Mouse (Mus musculus) embryonic facial prominence, embryonic 12.5 days (tissue): ENCODE data around the gene Spred1. TPM values are rescaled to one million over a fixed set of nuclear protein-coding genes. Genes with fewer than 3 reads are reported as not detected.

Experiments
- ATAC-seq: fragments of 200-750 bp; cut with Nextera tagmentation; 2 replicates; pipeline ENCODE4 v1.8.0; 2017; ENCODE audit not compliant: insufficient number of reproducible peaks, insufficient read depth, low FRiP score, low TSS enrichment
- H3K27ac ChIP-seq: fragments of 300-500 bp; sonication (generic); 2 replicates; pipeline ENCODE4 v1.5.1; 2016; ENCODE audit warnings: mild to moderate bottlenecking
- H3K27me3 ChIP-seq: fragments of 300-500 bp; sonication (generic); 2 replicates; pipeline ENCODE4 v1.6.1; 2016; ENCODE audit warnings: mild to moderate bottlenecking, moderate library complexity
- H3K36me3 ChIP-seq: fragments of 300-500 bp; sonication (generic); 2 replicates; pipeline ENCODE4 v1.6.1; 2016; ENCODE audit warnings: mild to moderate bottlenecking
- H3K4me1 ChIP-seq: fragments of 300-500 bp; sonication (generic); 2 replicates; pipeline ENCODE4 v1.6.1; 2016
- H3K4me2 ChIP-seq: fragments of 300-500 bp; sonication (generic); replicated peaks from 2 replicates; pipeline ENCODE4 v1.6.1; 2016; ENCODE audit warnings: mild to moderate bottlenecking, moderate library complexity
- H3K4me3 ChIP-seq: fragments of 300-500 bp; sonication (generic); 2 replicates; pipeline ENCODE4 v1.5.1; 2016; ENCODE audit warnings: mild to moderate bottlenecking
- H3K9ac ChIP-seq: fragments of 300-500 bp; sonication (generic); 2 replicates; pipeline ENCODE4 v1.6.1; 2016; ENCODE audit warnings: mild to moderate bottlenecking, moderate library complexity
- H3K9me3 ChIP-seq: fragments of 300-500 bp; sonication (generic); 2 replicates; pipeline ENCODE4 v1.6.1; 2016; ENCODE audit warnings: mild to moderate bottlenecking, moderate library complexity
- WGBS: fragments of 180-500 bp; shearing (Covaris S2); methylation state at CpG from one replicate; pipeline ENCODE4 v1.1.7; 2016; 5-methylcytosine and 5-hydroxymethylcytosine counted together
- polyA plus RNA-seq: library from polyadenylated mRNA; unstranded; fragments of >200 nt; fragmentation: Nextera tagmentation; extraction: Ambion mirVana; gene quantifications from 2 replicates; pipeline ENCODE4 v1.2.1, GENCODE M21; 2016

The Spred1 gene
- polyA plus RNA-seq, 1 experiment from 2014 or later = 26.4 TPM

DNA sequence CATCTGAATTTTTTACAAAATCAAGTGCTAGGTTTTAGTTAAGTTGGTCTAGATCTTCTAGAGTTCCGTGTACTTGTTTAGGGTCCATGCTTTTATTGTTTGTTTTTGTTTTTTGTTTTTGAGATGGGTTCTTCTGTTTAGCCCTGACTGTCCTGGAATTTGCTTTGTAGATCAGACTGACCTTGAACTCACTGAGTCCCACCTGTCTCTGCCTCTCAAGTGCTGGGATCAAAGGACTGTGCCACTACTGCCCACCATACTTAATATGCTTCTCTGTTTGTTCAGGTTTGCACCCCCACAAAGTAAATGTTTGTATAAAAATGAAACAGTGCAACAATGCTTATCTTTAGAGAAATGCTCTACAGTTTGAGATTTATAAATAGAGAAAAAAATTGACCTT is 18.8 kb downstream of the Spred1 start:
- 93% methylated on average over 1 of the region's 1 CpGs for whole genome bisulfite sequencing
- Histone ChIP-seq H3K4me3 (no peak overlapping the region), H3K4me2 (no peak overlapping the region)

DNA sequence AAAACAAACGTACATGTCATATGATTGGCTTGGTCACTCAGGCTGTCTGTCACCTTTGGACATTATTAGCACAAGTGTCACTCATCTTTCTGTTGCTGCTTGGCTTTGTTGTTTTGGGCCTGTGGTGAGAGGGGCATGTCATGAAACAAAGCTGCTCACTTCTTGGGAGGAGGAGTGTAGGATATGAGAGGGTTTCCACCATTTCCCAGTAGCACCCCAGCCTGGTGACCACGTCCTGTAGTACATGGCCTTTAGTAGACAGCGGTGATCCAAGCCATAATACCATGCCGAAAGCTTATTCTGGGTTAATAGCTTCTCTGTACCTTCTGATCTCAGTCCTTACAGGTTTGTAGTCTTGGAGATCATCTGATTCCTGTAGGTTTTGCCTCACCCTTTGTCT is 21.9 kb downstream of the Spred1 start:
- no peak overlapping the region for H3K4me3 ChIP-seq
- H3K27ac ChIP-seq = no peak overlapping the region
- H3K4me2 ChIP-seq = no peak overlapping the region
- WGBS = 94% methylated on average over 4 of the region's 4 CpGs
- H3K9ac ChIP-seq = no peak overlapping the region
- no peak for ATAC-seq
- no peaks in the 10 kb centered on the region for H3K9me3 ChIP-seq
- H3K36me3 ChIP-seq = no peaks in the 10 kb centered on the region
- no peaks in the 10 kb centered on the region for H3K27me3 ChIP-seq
- no peaks in the 10 kb centered on the region for H3K4me1 ChIP-seq

More for the DNA sequence above, 18.8 kb downstream of the Spred1 start:
- Histone ChIP-seq H3K36me3 (no peaks in the 10 kb centered on the region), H3K9me3 (no peaks in the 10 kb centered on the region), H3K4me1 (no peaks in the 10 kb centered on the region), H3K27ac (no peak overlapping the region), H3K27me3 (no peaks in the 10 kb centered on the region), H3K9ac (no peak overlapping the region)
- ATAC-seq = no peak

DNA sequence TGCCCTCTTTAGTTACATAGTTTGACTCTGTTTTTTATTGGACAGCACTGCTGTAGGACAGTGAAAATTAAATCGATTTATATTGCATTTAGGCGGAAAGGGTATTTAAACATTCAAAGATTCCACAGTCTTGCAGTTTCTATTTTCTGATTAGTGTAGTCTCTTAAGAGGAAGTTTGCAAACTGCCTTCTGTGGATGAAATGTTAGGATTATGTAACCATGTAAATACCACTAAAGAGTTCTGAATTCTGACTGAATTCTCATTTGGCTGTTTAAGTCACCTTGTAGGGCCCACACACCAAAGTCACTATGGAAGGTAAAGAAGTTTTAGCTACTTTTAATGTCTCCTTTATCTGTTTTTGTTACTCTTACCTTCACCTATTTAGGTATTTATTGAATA is 24.9 kb downstream of the Spred1 start:
- Histone ChIP-seq H3K4me1 (no peaks in the 10 kb centered on the region), H3K36me3 (no peaks in the 10 kb centered on the region), H3K9me3 (no peaks in the 10 kb centered on the region), H3K4me3 (no peak overlapping the region), H3K9ac (no peak overlapping the region), H3K4me2 (no peak overlapping the region), H3K27ac (no peak overlapping the region), H3K27me3 (no peaks in the 10 kb centered on the region)
- ATAC-seq = no peak
- WGBS = 86% methylated on average over 2 of the region's 2 CpGs

DNA sequence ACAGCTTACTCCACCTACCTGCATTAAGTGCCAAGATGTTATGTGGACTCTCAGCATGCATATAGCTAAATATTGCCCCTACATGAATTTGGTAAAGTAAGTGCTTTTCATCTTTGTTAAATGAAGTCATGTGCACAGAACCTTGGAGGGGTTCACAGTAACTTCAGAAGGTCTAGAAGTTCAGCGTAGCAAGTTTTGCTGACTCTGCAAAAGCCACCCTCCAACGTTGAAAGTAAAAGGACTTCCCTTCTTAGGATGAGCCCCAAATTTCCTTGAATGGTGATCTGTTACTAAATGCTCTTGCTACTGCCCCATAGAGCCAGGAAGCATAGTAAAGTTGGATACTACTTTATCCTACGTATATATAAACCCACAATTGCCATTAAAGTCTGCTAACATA is 25.4 kb downstream of the Spred1 start:
- H3K36me3 ChIP-seq = no peaks in the 10 kb centered on the region
- no peak for ATAC-seq
- no peaks in the 10 kb centered on the region for H3K9me3 ChIP-seq
- no peak overlapping the region for H3K4me3 ChIP-seq
- 77% methylated on average over 3 of the region's 3 CpGs for WGBS
- H3K27me3 ChIP-seq = no peaks in the 10 kb centered on the region
- no peak overlapping the region for H3K9ac ChIP-seq
- no peak overlapping the region for H3K4me2 ChIP-seq
- H3K4me1 ChIP-seq = no peaks in the 10 kb centered on the region
- no peak overlapping the region for H3K27ac ChIP-seq

DNA sequence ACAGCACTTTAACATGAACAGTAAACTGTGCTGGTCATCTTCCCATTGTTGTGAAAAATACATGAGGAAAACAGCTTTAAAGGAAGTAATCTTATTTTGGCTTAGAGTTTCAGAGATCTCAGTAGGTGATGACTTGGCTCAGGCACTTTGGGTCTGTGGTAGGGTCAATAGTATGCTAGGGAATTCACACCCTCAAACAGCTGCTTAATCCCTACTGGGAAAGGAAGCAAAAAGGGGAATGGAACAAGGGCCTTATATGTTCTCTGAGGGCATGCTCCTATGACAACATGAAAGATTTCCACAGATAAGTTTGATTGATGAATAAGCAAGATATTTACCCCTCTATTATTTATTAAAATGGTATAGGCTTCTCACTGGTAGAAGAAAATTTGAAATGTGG is 31.0 kb downstream of the Spred1 start:
- Histone ChIP-seq H3K9ac (no peak overlapping the region), H3K27me3 (no peaks in the 10 kb centered on the region), H3K4me2 (no peak overlapping the region), H3K4me3 (no peak overlapping the region), H3K36me3 (no peaks in the 10 kb centered on the region), H3K27ac (no peak overlapping the region), H3K4me1 (no peaks in the 10 kb centered on the region), H3K9me3 (no peaks in the 10 kb centered on the region)
- no peak for ATAC-seq

DNA sequence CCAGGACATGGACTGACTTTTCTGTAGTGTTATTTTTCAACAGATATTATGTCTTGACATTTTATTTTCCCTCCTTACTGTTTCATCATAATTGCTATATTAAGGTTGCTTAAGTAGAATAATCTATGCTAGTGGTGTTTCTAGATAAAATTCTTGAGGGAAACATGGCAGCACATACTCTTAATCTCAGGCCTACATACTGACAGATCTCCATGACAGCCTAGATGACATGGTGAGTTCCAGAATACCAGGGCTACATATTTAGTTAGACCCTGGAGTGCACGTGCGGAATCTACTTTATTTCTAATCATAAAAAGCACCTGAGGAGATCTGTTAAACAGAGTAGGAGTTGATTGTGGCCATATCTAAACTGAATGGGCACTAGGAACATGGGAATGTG is 47.2 kb downstream of the Spred1 start:
- no peak overlapping the region for H3K27ac ChIP-seq
- H3K9ac ChIP-seq = no peak overlapping the region
- H3K4me1 ChIP-seq = no peaks in the 10 kb centered on the region
- 90% methylated on average over 2 of the region's 2 CpGs for WGBS
- no peak overlapping the region for H3K4me2 ChIP-seq
- no peaks in the 10 kb centered on the region for H3K27me3 ChIP-seq
- H3K9me3 ChIP-seq = no peaks in the 10 kb centered on the region
- no peak overlapping the region for H3K4me3 ChIP-seq
- H3K36me3 ChIP-seq = peaks cover 11% of the 10 kb centered on the region; the same call in 1 of the 2 replicates
- no peak for ATAC-seq

DNA sequence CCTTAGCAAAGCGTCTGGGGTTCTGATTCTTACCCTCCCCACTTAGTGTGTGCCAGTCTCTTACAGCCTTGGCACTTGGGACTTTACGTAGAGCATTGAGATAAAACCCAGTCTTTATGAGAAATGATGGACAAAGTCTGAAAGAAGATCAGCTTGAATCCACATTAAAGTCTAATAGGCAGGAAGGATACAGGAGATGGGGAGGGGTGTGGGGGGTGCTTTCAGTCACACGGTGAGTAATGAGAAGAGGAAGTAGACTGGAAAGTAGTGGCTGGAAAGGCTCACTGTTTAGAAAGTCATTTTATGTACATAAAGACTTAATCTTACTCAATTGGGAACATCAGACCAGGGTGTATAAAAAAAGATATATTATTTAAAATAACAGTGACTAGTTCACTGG is 47.9 kb downstream of the Spred1 start:
- Histone ChIP-seq H3K27me3 (no peaks in the 10 kb centered on the region), H3K9me3 (no peaks in the 10 kb centered on the region), H3K4me3 (no peak overlapping the region), H3K36me3 (peaks cover 11% of the 10 kb centered on the region; the same call in 1 of the 2 replicates), H3K4me2 (no peak overlapping the region), H3K27ac (no peak overlapping the region), H3K9ac (no peak overlapping the region), H3K4me1 (no peaks in the 10 kb centered on the region)
- WGBS = 72% methylated on average over 3 of the region's 3 CpGs
- ATAC-seq = no peak

DNA sequence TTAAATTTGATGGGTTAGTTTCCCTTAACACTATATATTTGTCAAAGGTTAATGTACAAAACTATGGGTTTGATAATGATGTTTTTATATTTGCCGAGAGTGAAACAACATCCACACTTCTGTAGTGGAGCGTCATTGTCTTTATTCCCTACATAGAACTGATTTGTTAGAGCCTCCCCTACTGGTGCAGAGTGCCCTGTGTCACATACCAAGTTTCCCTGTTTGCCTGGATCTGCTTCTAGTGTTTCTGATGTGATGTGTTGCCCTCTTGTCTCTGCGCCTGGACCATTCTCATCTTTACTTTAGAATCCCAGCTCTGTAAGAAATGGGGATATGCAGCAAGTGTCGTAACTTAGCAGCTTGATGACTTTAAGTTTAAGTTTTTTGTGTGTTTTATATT is 51.8 kb downstream of the Spred1 start:
- no peak for ATAC-seq
- 84% methylated on average over 4 of the region's 4 CpGs for WGBS
- no peaks in the 10 kb centered on the region for H3K9me3 ChIP-seq
- H3K27me3 ChIP-seq = no peaks in the 10 kb centered on the region
- no peak overlapping the region for H3K9ac ChIP-seq
- no peaks in the 10 kb centered on the region for H3K4me1 ChIP-seq
- H3K4me2 ChIP-seq = no peak overlapping the region
- H3K4me3 ChIP-seq = no peak overlapping the region
- no peak overlapping the region for H3K27ac ChIP-seq
- H3K36me3 ChIP-seq = peaks cover 27% of the 10 kb centered on the region

DNA sequence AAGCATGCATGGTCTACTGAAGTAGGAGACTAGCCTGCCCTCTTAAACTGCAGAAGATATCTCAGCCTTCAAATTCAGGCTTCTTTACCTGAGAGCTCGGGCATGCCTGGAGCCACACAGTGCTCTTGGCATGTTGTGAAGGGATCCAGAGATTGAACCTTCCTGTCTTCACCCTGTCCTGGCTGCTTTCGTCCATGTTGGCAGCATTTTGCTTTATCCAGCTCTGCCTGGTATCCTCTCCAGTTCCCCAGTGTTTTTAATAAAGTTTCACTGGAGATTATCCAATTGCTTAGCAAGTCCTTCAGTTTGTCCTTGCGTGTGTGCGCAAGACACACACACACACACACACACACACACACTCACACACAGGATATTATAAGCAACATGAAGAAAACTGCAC is 54.9 kb downstream of the Spred1 start:
- Histone ChIP-seq H3K36me3 (peaks cover 28% of the 10 kb centered on the region), H3K9ac (no peak overlapping the region), H3K4me3 (no peak overlapping the region), H3K9me3 (no peaks in the 10 kb centered on the region), H3K4me1 (no peaks in the 10 kb centered on the region), H3K27ac (no peak overlapping the region), H3K4me2 (no peak overlapping the region), H3K27me3 (no peaks in the 10 kb centered on the region)
- ATAC-seq = no peak
- WGBS = 92% methylated on average over 4 of the region's 4 CpGs

DNA sequence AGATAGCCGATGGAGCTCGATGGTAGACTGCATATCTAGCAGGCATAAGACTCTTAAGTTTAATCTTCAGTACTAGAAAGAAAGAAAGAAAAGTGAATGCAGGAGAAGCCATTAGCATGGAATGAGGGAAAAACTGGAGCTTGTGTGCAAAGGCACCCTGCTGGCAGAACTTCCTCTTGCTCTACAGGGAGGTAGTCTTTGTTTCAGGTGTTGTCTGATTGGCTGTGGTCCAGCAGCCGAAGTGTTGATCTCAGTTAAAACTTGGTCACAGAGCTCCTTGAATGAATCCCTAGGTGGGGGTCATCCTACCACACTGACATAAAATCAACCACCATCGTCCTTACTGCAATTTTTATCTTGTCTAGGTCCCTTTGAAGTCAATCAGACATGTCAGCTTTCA is 55.8 kb downstream of the Spred1 start:
- Histone ChIP-seq H3K4me2 (no peak overlapping the region), H3K4me1 (no peaks in the 10 kb centered on the region), H3K9me3 (no peaks in the 10 kb centered on the region), H3K27ac (no peak overlapping the region), H3K9ac (no peak overlapping the region), H3K4me3 (no peak overlapping the region), H3K27me3 (no peaks in the 10 kb centered on the region), H3K36me3 (peaks cover 25% of the 10 kb centered on the region)
- no peak for ATAC-seq
- 77% methylated on average over 4 of the region's 4 CpGs for WGBS

DNA sequence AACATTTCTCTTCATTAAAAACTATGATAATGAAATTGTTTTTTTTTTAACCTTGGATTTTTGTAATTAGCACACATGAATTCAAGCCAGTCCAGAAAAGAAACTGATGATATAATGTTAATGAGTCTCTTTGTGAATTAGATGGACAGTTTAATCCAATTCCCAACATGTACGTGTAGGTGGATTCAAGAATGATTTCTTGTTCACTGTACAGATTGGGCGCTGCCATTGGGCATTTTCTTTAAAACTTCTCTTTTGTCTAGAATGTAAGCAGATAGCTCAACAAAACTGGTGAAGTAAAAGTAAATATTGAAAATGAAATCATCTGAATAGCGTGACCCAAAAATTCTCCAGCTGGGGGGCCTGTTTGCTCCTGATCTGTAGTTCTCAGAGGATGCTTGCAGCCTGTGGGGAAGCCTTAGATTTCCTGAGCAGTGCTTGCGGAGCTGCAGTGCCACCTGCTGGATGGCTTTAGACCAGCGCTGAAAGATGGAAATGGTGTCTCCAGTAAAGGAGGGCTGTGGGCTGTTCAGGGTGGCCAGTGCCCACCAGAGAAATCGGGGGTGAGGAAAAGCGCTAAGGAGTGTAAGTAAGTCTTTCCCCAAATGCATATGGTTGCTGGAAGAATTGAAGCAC is 59.2 kb downstream of the Spred1 start:
- Histone ChIP-seq H3K4me2 (no peak overlapping the region), H3K27me3 (no peaks in the 10 kb centered on the region), H3K36me3 (peaks cover 31% of the 10 kb centered on the region), H3K27ac (no peak overlapping the region), H3K4me3 (no peak overlapping the region), H3K9ac (no peak overlapping the region), H3K4me1 (no peaks in the 10 kb centered on the region), H3K9me3 (no peaks in the 10 kb centered on the region)
- 38% methylated on average over 7 of the region's 7 CpGs for WGBS
- ATAC-seq = no peak

DNA sequence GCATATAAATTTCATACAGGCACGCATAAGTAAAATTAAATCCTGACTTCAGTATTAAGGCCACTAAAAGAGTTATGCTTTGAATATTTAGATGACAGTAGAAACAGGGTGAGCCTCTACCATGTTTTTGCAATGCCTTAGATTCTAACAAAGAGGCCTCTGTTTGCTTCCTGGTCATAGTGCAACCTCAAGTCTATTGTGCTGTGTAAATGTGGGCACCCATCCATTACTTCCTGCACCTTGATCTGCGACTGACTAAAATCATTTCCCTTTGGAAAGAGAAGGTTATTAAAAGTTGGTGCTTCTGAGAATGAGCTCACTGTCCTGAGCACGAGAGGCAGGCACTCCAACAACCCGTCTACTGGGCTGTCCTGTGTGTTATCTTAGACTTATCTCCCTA is 64.4 kb downstream of the Spred1 start:
- H3K9me3 ChIP-seq = no peaks in the 10 kb centered on the region
- H3K4me2 ChIP-seq = no peak overlapping the region
- no peak overlapping the region for H3K4me3 ChIP-seq
- H3K27me3 ChIP-seq = no peaks in the 10 kb centered on the region
- no peak overlapping the region for H3K9ac ChIP-seq
- 72% methylated on average over 4 of the region's 4 CpGs for WGBS
- no peak overlapping the region for H3K27ac ChIP-seq
- no peak for ATAC-seq
- no peaks in the 10 kb centered on the region for H3K4me1 ChIP-seq
- peaks cover 24% of the 10 kb centered on the region for H3K36me3 ChIP-seq

DNA sequence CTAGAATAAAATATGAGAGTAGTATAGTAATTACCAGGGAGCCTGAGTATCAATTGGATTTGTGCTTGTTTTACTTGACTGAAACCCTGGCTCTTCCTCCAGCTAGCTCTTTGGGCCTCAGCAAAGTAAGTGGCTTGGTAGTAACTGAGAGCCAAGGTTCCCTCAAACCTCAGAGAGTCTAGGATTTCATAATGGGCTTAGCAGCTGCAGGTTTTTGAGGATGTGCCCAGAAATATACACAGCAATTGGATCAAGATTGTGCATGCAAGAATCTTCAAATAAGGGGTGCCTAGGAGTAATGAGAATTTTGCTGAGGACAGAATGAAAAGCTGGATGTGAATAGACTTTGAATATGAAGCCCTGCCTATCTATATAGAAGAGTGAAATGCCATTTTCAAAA is 69.7 kb downstream of the Spred1 start:
- no peak overlapping the region for H3K4me3 ChIP-seq
- H3K36me3 ChIP-seq = peaks cover 8% of the 10 kb centered on the region; the same call in 1 of the 2 replicates
- H3K27me3 ChIP-seq = no peaks in the 10 kb centered on the region
- ATAC-seq = no peak
- H3K4me2 ChIP-seq = no peak overlapping the region
- no peaks in the 10 kb centered on the region for H3K4me1 ChIP-seq
- H3K9ac ChIP-seq = no peak overlapping the region
- no peaks in the 10 kb centered on the region for H3K9me3 ChIP-seq
- no peak overlapping the region for H3K27ac ChIP-seq
